Mouse (Mus musculus) midbrain, embryonic 10.5 days (tissue): ENCODE measurements around the gene Art3. TPM values are rescaled to one million over a fixed set of nuclear protein-coding genes. Genes with fewer than 3 reads are reported as not detected.

Experiments used
- DNase-seq: peaks from one replicate; pipeline ENCODE4 v3.0.0-alpha.2; 2017; ENCODE audit warnings: low spot score
- H3K27ac ChIP-seq: fragments of 300-500 bp; sonication (generic); replicated peaks from 2 replicates; pipeline ENCODE4 v1.5.1; 2016; ENCODE audit warnings: mild to moderate bottlenecking
- H3K27me3 ChIP-seq: fragments of 300-500 bp; sonication (generic); 2 replicates; pipeline ENCODE4 v1.6.1; 2016; ENCODE audit warnings: low read depth, mild to moderate bottlenecking; ENCODE audit not compliant: poor library complexity, severe bottlenecking
- H3K36me3 ChIP-seq: fragments of 300-500 bp; sonication (generic); 2 replicates; pipeline ENCODE4 v1.6.1; 2016; ENCODE audit warnings: mild to moderate bottlenecking, moderate library complexity
- H3K4me1 ChIP-seq: fragments of 300-500 bp; sonication (generic); 2 replicates; pipeline ENCODE4 v1.6.1; 2016
- H3K4me3 ChIP-seq: fragments of 300-500 bp; sonication (generic); 2 replicates; pipeline ENCODE4 v1.5.1; 2016; ENCODE audit warnings: mild to moderate bottlenecking, moderate library complexity
- H3K9me3 ChIP-seq: fragments of 300-500 bp; sonication (generic); replicated peaks from 2 replicates; pipeline ENCODE4 v1.6.1; 2016; ENCODE audit warnings: mild to moderate bottlenecking
- WGBS: fragments of 180-500 bp; shearing (Covaris S2); methylation state at CpG from one replicate; pipeline ENCODE4 v1.1.7; 2016; 5-methylcytosine and 5-hydroxymethylcytosine counted together
- polyA plus RNA-seq: library from polyadenylated mRNA; unstranded; fragments of >200 nt; fragmentation: Nextera tagmentation; extraction: Ambion mirVana; gene quantifications from 2 replicates; pipeline ENCODE4 v1.2.1, GENCODE M21; 2016

Gene Art3
- polyA plus RNA-seq, 1 experiment from 2014 or later: 0.98 TPM

- H3K9me3 ChIP-seq: no peaks in the 10 kb centered on the region
- WGBS: 68% methylated on average over 2 of the region's 2 CpGs
- H3K36me3 ChIP-seq: no peaks in the 10 kb centered on the region
- H3K4me3 ChIP-seq: no peak overlapping the region
- H3K4me1 ChIP-seq: peaks cover 17% of the 10 kb centered on the region; the same call in 1 of the 2 replicates
- no peak for DNase-seq
- H3K27me3 ChIP-seq: peaks cover 50% of the 10 kb centered on the region
- no peak overlapping the region for H3K27ac ChIP-seq
Measured at GRCm38 (mm10) chr5:92389977-92390376, 58.4 kb downstream of the Art3 start.

DNA sequence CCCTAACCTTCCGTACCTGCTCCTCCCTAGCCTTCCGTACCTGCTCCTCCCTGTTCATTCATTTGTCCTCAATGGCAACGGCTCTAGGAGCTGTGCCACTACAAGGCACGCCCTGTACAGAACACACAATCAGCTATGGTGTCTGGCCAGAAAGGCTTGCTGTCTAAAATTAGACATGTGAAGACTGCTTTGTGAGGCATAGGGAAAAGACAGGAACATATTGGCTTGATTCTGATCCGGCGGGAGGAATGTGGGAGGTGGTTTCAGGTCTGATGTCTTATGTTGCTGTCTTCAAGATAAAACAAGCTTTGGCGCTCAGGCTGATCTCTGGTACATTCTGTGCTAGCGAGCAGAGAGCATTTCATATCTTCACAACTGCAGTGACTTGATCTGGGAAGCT, 59.0 kb downstream of the Art3 start:
- H3K9me3 ChIP-seq: no peaks in the 10 kb centered on the region
- H3K4me3 ChIP-seq: no peak overlapping the region
- peaks cover 50% of the 10 kb centered on the region for H3K27me3 ChIP-seq
- no peak overlapping the region for H3K27ac ChIP-seq
- H3K36me3 ChIP-seq: no peaks in the 10 kb centered on the region
- 85% methylated on average over 8 of the region's 8 CpGs for WGBS
- H3K4me1 ChIP-seq: peaks cover 17% of the 10 kb centered on the region; the same call in 1 of the 2 replicates
- DNase-seq: no peak

- DNase-seq: no peak
- peaks cover 17% of the 10 kb centered on the region; the same call in 1 of the 2 replicates for H3K4me1 ChIP-seq
- 44% methylated on average over 18 of the region's 18 CpGs for WGBS
- no peak overlapping the region for H3K27ac ChIP-seq
- peak overlapping the region; percentile 37 for H3K4me3 ChIP-seq
- H3K36me3 ChIP-seq: no peaks in the 10 kb centered on the region
- H3K27me3 ChIP-seq: peaks cover 50% of the 10 kb centered on the region
- H3K9me3 ChIP-seq: no peaks in the 10 kb centered on the region
Measured at GRCm38 (mm10) chr5:92392542-92392941, 60.9 kb downstream of the Art3 start.

DNA sequence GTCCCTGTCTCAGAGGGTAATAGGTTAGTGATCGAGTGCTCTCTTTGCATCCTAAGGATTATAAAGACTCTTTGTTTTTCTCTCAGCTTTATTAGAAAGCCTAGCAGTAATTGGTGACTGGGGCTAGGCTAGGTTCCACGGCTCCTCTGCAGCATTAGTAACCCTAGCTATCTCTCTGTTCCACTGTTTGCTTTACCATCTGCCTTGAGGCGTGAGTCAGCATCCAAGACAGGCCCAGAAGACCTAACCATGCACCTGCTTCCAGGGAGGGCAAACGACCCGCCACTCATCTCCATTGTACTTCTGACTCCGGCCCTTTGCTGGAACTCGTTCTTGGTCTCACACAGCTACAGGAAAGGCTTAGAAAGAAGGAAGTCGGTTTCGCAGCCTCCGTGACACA, 62.2 kb downstream of the Art3 start:
- WGBS: 81% methylated on average over 10 of the region's 10 CpGs

DNA sequence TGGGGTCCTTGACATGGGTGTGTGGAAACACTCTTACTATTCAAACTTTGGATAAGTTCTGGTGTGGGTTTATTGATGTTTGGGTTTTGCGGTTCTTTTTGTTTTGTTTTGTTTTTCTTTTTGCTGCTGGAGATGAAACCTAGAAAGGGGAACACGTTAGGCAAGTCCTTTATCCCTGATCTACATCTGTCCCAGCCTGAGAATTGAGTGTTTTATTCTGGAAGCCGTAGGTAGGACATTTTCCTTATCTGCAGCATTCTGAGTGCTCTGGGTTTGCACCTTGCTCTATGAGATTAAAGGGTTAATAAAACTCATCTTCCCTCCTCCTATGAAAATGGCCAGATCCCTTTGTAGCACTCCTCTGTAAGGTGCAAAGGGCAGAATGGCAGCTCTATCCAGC, 64.1 kb downstream of the Art3 start:
- H3K9me3 ChIP-seq: no peaks in the 10 kb centered on the region
- no peaks in the 10 kb centered on the region for H3K36me3 ChIP-seq
- no peak overlapping the region for H3K4me3 ChIP-seq
- 0 out of 2 replicates have a peak, but pooled peaks cover 8% of the 10 kb centered on the region for H3K4me1 ChIP-seq
- H3K27ac ChIP-seq: no peak overlapping the region
- WGBS: 80% methylated on average over 3 of the region's 3 CpGs
- peaks cover 38% of the 10 kb centered on the region for H3K27me3 ChIP-seq
- no peak for DNase-seq

More for the DNA sequence above, 62.2 kb downstream of the Art3 start:
- H3K9me3 ChIP-seq: no peaks in the 10 kb centered on the region
- no peak overlapping the region for H3K4me3 ChIP-seq
- peaks cover 17% of the 10 kb centered on the region; the same call in 1 of the 2 replicates for H3K4me1 ChIP-seq
- no peak for DNase-seq
- no peaks in the 10 kb centered on the region for H3K36me3 ChIP-seq
- H3K27ac ChIP-seq: no peak overlapping the region
- H3K27me3 ChIP-seq: peaks cover 48% of the 10 kb centered on the region

DNA sequence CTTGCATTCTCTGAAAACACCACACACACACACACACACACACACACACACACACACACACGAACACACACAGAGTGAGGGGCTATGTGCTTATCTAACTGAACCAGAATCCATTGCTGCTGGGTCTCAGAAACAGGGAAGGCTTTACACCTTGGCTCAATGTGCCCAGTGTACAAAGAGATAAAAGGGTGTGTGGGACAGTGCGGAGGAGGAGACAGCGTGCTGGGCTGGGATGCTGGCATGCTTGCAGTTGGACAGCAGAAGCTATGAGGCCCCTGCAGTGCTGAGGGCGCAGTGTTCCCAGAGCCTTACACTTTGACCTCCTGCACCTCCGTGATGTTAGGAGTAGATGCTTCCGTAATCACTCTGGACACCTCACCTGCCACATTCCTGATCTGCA, 64.8 kb downstream of the Art3 start:
- Histone ChIP-seq H3K4me3 (no peak overlapping the region), H3K36me3 (no peaks in the 10 kb centered on the region), H3K4me1 (0 out of 2 replicates have a peak, but pooled peaks cover 8% of the 10 kb centered on the region), H3K27me3 (peaks cover 31% of the 10 kb centered on the region), H3K9me3 (no peaks in the 10 kb centered on the region), H3K27ac (no peak overlapping the region)
- DNase-seq: no peak
- 88% methylated on average over 6 of the region's 6 CpGs for WGBS

GRCm38 (mm10) chr5:92398153-92398552, 66.5 kb downstream of the Art3 start:
- Histone ChIP-seq H3K27ac (peak overlapping the region; percentile 65; the same call in 1 of the 2 replicates), H3K9me3 (no peaks in the 10 kb centered on the region), H3K27me3 (peaks cover 14% of the 10 kb centered on the region), H3K36me3 (no peaks in the 10 kb centered on the region), H3K4me1 (no peaks in the 10 kb centered on the region), H3K4me3 (no peak overlapping the region)
- DNase-seq: peak; percentile 82
- 26% methylated on average over 5 of the region's 5 CpGs for WGBS

GRCm38 (mm10) chr5:92402816-92403215, 71.2 kb downstream of the Art3 start:
- H3K4me3 ChIP-seq: no peak overlapping the region
- DNase-seq: no peak
- WGBS: 80% methylated on average over 9 of the region's 9 CpGs
- H3K27me3 ChIP-seq: no peaks in the 10 kb centered on the region
- peaks cover 12% of the 10 kb centered on the region for H3K4me1 ChIP-seq
- H3K9me3 ChIP-seq: no peaks in the 10 kb centered on the region
- no peaks in the 10 kb centered on the region for H3K36me3 ChIP-seq
- no peak overlapping the region for H3K27ac ChIP-seq

DNA sequence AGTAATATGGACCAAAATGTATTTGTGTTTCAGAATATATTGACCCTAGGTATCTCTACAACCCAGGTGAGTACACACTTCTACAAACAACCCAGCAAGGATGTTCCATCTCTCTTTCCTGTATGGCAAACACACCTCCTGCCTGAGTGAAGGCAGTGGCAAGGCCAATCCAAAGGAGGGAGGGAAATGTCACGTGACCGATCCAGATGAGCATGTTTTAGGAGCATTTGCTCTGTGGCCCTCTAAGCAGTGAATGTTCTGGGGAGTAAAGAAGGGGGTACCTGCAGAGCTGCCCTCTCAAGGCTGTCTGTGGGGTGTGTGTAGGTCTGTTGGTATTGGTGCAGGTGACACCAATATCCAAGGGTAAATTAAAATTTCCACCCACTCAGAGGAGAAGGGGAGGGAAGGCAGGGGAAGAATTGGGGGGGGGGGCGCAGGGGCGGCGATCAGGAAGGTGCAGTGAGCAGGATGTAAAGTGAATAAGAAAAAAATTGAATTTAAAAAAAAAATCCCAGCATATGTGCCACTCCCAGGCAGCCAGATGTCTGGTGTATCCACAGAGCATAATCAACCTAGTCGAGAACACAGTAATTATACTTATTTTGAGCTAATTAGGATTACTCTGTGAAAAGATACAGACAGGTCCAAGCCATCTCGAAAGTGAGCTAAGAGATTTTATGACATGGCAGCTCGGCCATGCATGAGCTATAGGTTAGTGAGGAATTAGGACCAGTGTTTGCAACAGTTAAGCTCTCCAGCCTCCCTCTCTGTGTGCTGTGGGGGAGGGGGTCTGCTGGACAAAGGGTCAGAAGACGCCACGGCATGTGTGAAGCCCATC, 72.2 kb downstream of the Art3 start:
- Histone ChIP-seq H3K27ac (peak overlapping the region; percentile 59), H3K4me3 (no peak overlapping the region), H3K9me3 (no peaks in the 10 kb centered on the region), H3K27me3 (no peaks in the 10 kb centered on the region), H3K36me3 (no peaks in the 10 kb centered on the region), H3K4me1 (peaks cover 12% of the 10 kb centered on the region)
- WGBS: 59% methylated on average over 10 of the region's 10 CpGs
- peak; percentile 45 for DNase-seq

DNA sequence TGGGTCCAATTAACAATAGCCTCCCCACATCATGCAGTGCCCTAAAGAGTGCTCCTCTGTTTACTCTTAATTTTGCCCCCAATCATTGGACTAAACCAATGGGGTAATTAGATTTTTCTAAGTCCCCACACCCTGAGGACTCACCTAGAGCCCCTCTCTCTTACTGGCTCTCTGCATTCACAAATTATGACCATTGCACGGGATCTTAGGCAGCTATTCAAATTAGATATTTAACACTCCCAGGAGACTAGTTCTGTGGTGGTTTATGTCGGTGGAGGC, 72.7 kb downstream of the Art3 start:
- H3K27ac ChIP-seq: peak overlapping the region; percentile 59
- DNase-seq: no peak
- no peaks in the 10 kb centered on the region for H3K36me3 ChIP-seq
- no peak overlapping the region for H3K4me3 ChIP-seq
- H3K9me3 ChIP-seq: no peaks in the 10 kb centered on the region
- H3K4me1 ChIP-seq: peaks cover 12% of the 10 kb centered on the region
- H3K27me3 ChIP-seq: no peaks in the 10 kb centered on the region
- WGBS: 55% methylated on average over 2 of the region's 2 CpGs

DNA sequence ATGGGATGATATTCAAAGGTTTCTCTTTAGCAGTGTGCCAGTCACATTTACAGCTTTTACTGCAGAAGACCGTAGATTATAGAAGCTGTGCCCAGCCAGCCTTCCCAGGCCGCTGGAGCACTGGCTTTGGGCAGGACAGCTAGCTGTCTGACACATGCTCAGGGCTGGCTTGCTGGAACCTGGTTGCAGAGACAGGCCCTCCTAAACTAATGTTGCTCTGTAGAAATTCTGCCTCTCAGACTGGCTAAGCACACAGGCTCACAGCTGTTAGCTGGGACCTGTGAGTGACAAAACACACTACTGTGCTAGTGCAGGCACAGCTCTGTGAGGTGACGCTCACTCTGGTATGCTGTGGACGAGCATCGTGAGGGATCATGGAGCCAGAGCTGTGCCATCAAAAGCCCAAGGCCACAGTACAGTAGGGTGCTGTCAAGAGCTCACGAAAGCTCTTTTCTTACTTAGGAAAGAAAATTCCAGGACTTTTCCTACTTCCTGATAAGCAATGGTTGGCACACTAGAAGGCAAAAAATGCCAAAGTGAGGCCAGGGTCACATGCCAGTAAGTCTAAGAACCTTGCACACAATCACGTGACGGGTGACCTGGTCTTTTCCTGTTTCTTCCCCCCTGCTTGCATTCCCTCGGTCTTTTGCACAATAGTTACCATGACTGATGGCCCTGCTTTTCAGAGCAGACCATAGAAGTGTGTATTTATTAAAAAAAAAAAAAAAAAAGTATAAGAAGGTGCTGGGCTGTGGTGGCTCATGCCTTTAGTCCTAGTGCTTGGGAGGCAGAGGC, 77.9 kb downstream of the Art3 start:
- no peak overlapping the region for H3K27ac ChIP-seq
- peaks cover under 1% of the 10 kb centered on the region for H3K4me1 ChIP-seq
- 84% methylated on average over 9 of the region's 9 CpGs for WGBS
- H3K9me3 ChIP-seq: no peaks in the 10 kb centered on the region
- no peaks in the 10 kb centered on the region for H3K27me3 ChIP-seq
- peaks cover 12% of the 10 kb centered on the region for H3K36me3 ChIP-seq
- no peak for DNase-seq
- H3K4me3 ChIP-seq: no peak overlapping the region

DNA sequence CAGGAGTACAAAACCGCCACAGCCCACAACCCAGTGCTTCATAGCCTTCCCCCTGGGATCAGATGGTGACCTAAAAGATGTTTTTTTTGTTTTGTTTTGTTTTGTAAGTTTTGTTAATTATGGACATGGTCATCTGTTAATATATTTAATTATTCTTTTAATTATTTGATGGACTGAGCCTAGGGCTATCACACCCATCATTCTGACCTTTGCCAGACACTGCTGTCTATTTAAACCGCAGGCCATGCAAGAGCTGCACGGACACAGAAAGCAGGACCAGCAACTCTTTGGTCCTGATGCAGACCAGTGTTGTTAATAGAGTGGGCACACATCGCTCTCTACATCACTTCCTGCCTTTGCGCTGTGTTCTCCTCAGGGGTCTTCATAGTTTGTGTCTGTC, 78.9 kb downstream of the Art3 start:
- H3K9me3 ChIP-seq: no peaks in the 10 kb centered on the region
- H3K27ac ChIP-seq: no peak overlapping the region
- no peak for DNase-seq
- H3K4me3 ChIP-seq: no peak overlapping the region
- no peaks in the 10 kb centered on the region for H3K27me3 ChIP-seq
- peaks cover 19% of the 10 kb centered on the region for H3K36me3 ChIP-seq
- 86% methylated on average over 5 of the region's 5 CpGs for whole genome bisulfite sequencing
- no peaks in the 10 kb centered on the region for H3K4me1 ChIP-seq
